Mouse (Mus musculus) liver, embryonic 12.5 days (tissue): ENCODE data around the gene 4933402N22Rik. TPM values are rescaled to one million over a fixed set of nuclear protein-coding genes. Genes with fewer than 3 reads are reported as not detected.
"Not testable (repeated sequence)": the region's sequence is repeated elsewhere in the genome, so short reads cannot be mapped to it uniquely, and the experiment has no call there.

ENCODE experiments used
- ATAC-seq: fragments of 200-750 bp; cut with Nextera tagmentation; 2 replicates; pipeline ENCODE4 v1.8.0; 2017; ENCODE audit warnings: moderate number of reproducible peaks, mild to moderate bottlenecking, moderate library complexity
- H3K27ac ChIP-seq: fragments of 300-500 bp; sonication (generic); 2 replicates; pipeline ENCODE4 v1.5.1; 2016; ENCODE audit warnings: mild to moderate bottlenecking
- H3K27me3 ChIP-seq: fragments of 300-500 bp; sonication (generic); replicated peaks from 2 replicates; pipeline ENCODE4 v1.6.1; 2016; ENCODE audit warnings: mild to moderate bottlenecking, moderate library complexity
- H3K36me3 ChIP-seq: fragments of 300-500 bp; sonication (generic); 2 replicates; pipeline ENCODE4 v1.6.1; 2016; ENCODE audit warnings: mild to moderate bottlenecking, moderate library complexity
- H3K4me1 ChIP-seq: fragments of 300-500 bp; sonication (generic); 2 replicates; pipeline ENCODE4 v1.6.1; 2016
- H3K4me2 ChIP-seq: fragments of 300-500 bp; sonication (generic); 2 replicates; pipeline ENCODE4 v1.6.1; 2016; ENCODE audit warnings: mild to moderate bottlenecking, moderate library complexity
- H3K4me3 ChIP-seq: fragments of 300-500 bp; sonication (generic); 2 replicates; pipeline ENCODE4 v1.5.1; 2016; ENCODE audit warnings: mild to moderate bottlenecking, moderate library complexity
- H3K9ac ChIP-seq: fragments of 300-500 bp; sonication (generic); 2 replicates; pipeline ENCODE4 v1.6.1; 2016; ENCODE audit warnings: mild to moderate bottlenecking, moderate library complexity
- H3K9me3 ChIP-seq: fragments of 300-500 bp; sonication (generic); replicated peaks from 2 replicates; pipeline ENCODE4 v1.6.1; 2016; ENCODE audit warnings: mild to moderate bottlenecking, moderate library complexity
- WGBS: fragments of 180-500 bp; shearing (Covaris S2); methylation state at CpG from one replicate; pipeline ENCODE4 v1.1.7; 2016; ENCODE audit not compliant: insufficient replicate concordance; 5-methylcytosine and 5-hydroxymethylcytosine counted together
- polyA plus RNA-seq: library from polyadenylated mRNA; unstranded; fragments of >200 nt; fragmentation: Nextera tagmentation; extraction: Ambion mirVana; gene quantifications from 2 replicates; pipeline ENCODE4 v1.2.1, GENCODE M21; 2016

4933402N22Rik gene
- polyA plus RNA-seq: not detected in 2 replicates

DNA sequence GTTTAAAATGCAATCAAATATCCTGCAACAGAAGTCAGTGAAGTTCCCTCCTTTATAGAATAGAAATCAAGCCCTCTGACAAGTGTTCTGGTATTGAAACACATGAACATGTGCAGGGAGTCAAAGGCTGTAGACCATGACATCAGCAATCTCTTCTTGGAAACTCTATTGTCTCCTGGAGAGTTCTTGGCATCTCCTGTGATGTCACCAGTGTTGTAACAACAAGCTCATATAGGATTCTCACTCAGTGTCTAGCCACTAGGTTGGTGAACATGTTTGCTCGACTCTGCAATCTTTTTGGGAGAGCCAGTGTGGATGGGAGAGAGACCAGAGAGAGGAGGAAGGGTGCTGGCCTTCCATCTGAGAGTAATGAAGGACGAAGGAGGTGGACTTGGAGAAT, at the start of gene 4933402N22Rik:
Gene 4933402N22Rik, plus strand, starts transcription at position 301 of the 400 bp plus-strand sequence.
- H3K36me3 ChIP-seq, H3K4me1 ChIP-seq, H3K4me2 ChIP-seq, H3K9ac ChIP-seq, ATAC-seq, H3K9me3 ChIP-seq, H3K27me3 ChIP-seq, H3K4me3 ChIP-seq, H3K27ac ChIP-seq: not testable (repeated sequence)
- 69% methylated on average over 1 of the region's 2 CpGs for WGBS

DNA sequence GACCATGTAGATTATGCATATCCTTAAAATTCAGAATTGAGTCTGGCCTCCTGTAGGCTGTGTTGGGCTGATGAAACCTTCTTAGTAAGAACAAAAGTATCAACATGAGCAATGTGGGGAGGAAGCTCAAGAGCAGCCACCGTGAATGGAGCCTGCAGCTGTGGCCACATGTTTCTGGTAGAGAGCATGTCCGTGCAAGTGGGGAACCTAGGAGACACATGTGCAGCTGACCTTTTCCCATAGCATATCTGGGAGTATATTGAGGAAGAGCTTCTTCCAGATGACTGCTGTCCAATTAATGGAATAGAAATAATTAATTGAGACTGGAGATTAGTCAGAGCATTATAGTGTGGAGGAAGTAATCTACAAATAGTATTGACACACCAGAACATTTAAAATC, 5.9 kb downstream of the 4933402N22Rik start:
- not testable (repeated sequence) for H3K9ac ChIP-seq, H3K27ac ChIP-seq, H3K4me2 ChIP-seq, H3K9me3 ChIP-seq, H3K4me1 ChIP-seq, ATAC-seq, H3K27me3 ChIP-seq, H3K4me3 ChIP-seq, H3K36me3 ChIP-seq
- WGBS: 58% methylated on average over 2 of the region's 2 CpGs

Other genes starting within 250 kb of the 4933402N22Rik start
- gene Gm8922, start 236.1 kb upstream of the 4933402N22Rik start, polyA plus RNA-seq: not detected in 2 replicates
- gene Gm8926, start 147.5 kb upstream of the 4933402N22Rik start, polyA plus RNA-seq: 0.20 TPM in 1 of 2 replicates, not detected in the other
- not detected in 2 replicates for gene Gm6465, start 72.5 kb upstream of the 4933402N22Rik start, polyA plus RNA-seq